Mouse (Mus musculus): ENCODE measurements around the gene Grtp1.

- TF ChIP-seq CTCF (conservative IDR thresholded peaks at IDR 0.05; ENCODE audit: low read length) (no peak), NANOG (IDR thresholded peaks at IDR 0.05; ENCODE audit: borderline replicate concordance, low read length) (no peak), POU5F1 (IDR thresholded peaks at IDR 0.05; ENCODE audit: borderline replicate concordance, low read length) (no peak)
These were observed 45.1 kb downstream of the Grtp1 start for GRCm38 (mm10) chr8:13155358-13155757.

Data from E14TG2a.4 (cell line).